Mouse (Mus musculus) thymus, postnatal 4 days (tissue): ENCODE data around the gene Fpgs.

Experiments
- DNase-seq: peaks from one replicate; pipeline ENCODE4 v3.0.0; 2021

The Fpgs gene

GRCm38 (mm10) chr2:32724149-32724548 lies 20.2 kb upstream of the Fpgs start:
- DNase-seq: no peak

GRCm38 (mm10) chr2:32722581-32722980 lies 18.6 kb upstream of the Fpgs start:
- DNase-seq: no peak

- peak; percentile 44 for DNase-seq
Observed at GRCm38 (mm10) chr2:32722046-32722445, 18.1 kb upstream of the Fpgs start.

GRCm38 (mm10) chr2:32720681-32721229 lies 16.8 kb upstream of the Fpgs start, which contains the start of gene Sh2d3c:
Sh2d3c (plus strand) TSS chr2:32721055.
- peak; percentile 70 for DNase-seq

GRCm38 (mm10) chr2:32720053-32720452 lies 16.1 kb upstream of the Fpgs start:
- DNase-seq: no peak

DNA sequence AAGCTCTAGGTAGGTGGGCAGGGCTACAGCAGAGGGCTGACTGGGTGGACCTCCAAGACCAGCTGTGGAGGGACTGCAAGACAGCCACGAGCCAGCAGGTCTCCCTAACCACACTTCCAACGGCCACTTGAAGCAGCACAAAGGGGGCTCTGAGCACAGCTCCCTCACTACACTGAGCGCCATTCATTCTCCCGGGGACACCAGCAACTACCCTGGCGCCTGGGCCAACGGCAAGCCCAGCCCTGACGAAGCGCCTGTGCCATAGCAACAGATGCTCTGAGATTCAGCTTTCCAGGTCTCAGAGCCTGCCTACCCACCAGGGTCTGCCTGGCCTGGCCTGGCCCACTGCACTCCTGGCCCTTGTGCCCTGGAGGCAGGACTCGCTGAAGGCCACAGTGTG lies 14.8 kb upstream of the Fpgs start:
- peak; percentile 47 for DNase-seq

GRCm38 (mm10) chr2:32714987-32715425 lies 11.1 kb upstream of the Fpgs start:
- peak; percentile 38 for DNase-seq

- DNase-seq: peak; percentile 33
Observed at GRCm38 (mm10) chr2:32714117-32714986, 10.4 kb upstream of the Fpgs start.

- peak; percentile 94 for DNase-seq
Observed at GRCm38 (mm10) chr2:32712934-32713817, 9.2 kb upstream of the Fpgs start, which contains the start of gene Cdk9. Cdk9 (minus strand) TSS chr2:32713076.

GRCm38 (mm10) chr2:32712586-32712933 lies 8.6 kb upstream of the Fpgs start:
- DNase-seq: peak; percentile 98

DNA sequence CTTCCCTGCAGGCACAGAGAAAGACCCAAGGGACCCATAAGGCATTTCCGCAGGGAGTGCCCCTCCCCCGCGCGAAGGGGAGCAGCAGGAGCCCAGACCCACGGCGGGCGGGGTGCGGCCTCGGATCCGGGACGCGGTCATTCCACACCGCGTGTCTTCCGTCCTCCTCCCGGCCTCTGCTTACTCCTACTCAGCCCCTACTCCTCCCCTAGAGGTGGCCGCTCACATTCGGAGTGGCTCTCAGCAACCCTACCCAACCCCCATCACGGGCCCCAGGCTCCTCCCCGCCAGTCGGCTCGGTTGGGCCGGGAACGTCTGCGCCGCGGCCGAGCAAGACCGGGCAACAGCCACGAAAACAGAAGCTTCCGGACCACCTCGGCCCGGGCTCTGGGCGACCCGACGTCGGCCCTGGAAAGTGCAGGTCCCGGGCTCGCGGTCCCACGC lies 8.2 kb upstream of the Fpgs start:
- peak; percentile 81 for DNase-seq

DNA sequence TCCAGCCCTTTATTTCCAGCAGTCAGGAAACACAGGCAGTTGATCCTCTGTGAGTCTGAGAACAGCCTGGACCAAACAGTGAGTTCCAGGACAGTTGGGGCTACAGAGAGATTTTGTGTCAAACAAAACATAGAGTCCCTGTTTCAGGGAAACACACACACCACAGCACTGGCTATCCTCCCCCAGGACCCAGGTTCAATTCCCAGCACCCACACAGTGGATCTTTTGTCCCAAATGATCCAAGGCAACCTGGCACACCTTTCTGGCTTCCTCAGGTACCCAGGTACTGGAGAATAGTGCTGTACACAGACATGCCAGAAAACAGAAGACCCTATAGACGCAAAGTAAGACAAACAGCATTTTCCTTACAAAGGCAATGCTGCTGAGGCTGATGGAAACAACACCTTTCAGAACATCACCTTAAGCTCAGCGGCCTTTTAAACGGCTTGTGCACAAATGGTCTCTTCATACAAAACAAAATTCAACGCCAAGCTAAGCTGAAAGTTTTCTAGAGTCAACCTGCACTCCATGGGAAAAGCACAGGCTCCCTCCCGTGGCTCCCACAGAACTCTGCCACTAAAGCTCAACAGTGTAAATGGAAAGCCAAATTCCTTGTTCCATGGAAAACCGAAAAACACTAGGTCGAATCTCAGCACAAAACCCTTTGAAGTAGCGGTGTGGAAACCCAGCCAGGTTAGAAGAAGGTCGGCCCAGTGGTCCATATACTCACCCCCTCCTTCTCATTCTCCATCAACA lies 7.5 kb upstream of the Fpgs start:
- no peak for DNase-seq

DNA sequence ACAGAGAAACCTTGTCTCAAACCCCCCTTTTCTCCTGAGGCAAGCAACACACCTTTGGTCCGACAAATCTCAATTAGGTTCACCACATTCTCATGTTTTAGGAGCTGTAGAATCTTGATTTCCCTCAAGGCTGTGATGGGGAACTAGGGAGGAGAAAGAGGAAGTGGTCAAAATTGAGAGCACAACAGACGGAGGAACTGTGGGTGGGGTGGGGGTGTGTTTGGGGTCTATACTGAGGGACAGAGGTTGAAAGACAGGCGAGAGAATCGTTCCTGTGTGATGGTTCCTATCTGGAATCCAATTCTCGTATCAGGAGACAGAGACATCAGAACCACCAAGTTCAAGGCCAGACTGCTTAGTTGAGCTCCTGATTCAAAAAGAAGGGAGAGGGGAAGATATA lies 6.5 kb upstream of the Fpgs start:
- DNase-seq: no peak

GRCm38 (mm10) chr2:32709521-32710137 lies 5.7 kb upstream of the Fpgs start:
- DNase-seq: no peak

- peak; percentile 93 for DNase-seq
Observed at GRCm38 (mm10) chr2:32708643-32709042, 4.7 kb upstream of the Fpgs start.

GRCm38 (mm10) chr2:32706971-32707370 lies 3.0 kb upstream of the Fpgs start:
- DNase-seq: no peak

- DNase-seq: no peak
Observed at GRCm38 (mm10) chr2:32705018-32705417, 1.1 kb upstream of the Fpgs start.

- no peak for DNase-seq
Observed at GRCm38 (mm10) chr2:32703046-32703445, 899 bp downstream of the Fpgs start.

GRCm38 (mm10) chr2:32700966-32701743 lies 2.8 kb downstream of the Fpgs start:
- DNase-seq: no peak

DNA sequence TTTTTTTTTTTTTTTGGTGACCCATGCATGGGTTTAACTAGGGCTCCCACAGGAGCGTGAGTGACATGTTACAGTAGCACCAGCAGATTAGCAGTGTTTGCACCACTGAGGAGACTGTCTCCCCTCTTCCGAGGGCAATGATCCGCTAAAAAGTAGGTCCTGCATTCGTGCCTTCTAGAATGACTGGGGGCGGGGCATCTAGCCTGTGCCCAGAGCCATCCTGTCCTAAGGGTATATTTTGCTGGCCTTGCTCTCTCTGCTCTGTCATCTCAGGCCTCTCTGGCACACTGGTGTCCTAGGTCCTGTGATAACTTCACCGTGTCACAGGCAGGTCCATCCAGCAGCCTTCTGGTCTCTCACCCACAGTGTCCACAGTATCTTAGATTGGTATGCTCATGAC lies 4.3 kb downstream of the Fpgs start:
- no peak for DNase-seq

- DNase-seq: no peak
Observed at GRCm38 (mm10) chr2:32694691-32695090, 9.3 kb downstream of the Fpgs start.
